Mouse (Mus musculus): ENCODE results near the gene Ncmap. TPM values are rescaled to one million over a fixed set of nuclear protein-coding genes. Genes with fewer than 3 reads are reported as not detected.

Ncmap gene
- polyA plus RNA-seq, 1 experiment from 2014 or later = 6.8 TPM

DNA sequence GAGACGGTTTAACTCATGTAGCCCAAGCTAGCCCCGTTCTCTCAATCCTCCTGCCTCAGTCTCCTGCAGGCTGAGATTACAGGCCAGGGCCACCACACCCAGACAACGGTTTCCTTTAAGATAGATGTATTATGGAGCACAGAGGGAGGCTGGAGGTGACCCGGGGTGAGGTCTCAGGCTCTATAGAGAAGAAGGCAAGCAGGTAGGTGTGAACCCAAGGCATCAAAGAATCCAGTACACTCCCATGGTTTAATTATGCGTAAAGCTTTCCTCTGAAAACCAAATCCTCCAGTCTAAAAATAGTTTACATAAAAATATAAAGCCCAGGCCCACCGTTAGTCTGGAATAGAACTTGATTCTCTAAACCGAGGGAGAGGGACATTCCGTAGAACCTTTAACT, 15.5 kb upstream of the Ncmap start:
- no peaks in the 10 kb centered on the region for H3K4me1 ChIP-seq (ENCODE audit: control insufficient read depth, insufficient read depth, low read length)
- H3K27me3 ChIP-seq (replicated peaks; ENCODE audit: control insufficient read depth, insufficient read depth, low read length) = no peaks in the 10 kb centered on the region
- no peak overlapping the region for H3K4me3 ChIP-seq (ENCODE audit: low read depth, low read length)
- H3K9me3 ChIP-seq (ENCODE audit: control insufficient read depth, low read length) = no peaks in the 10 kb centered on the region
- H3K36me3 ChIP-seq (ENCODE audit: control insufficient read depth, insufficient read depth, low read length) = peaks cover 37% of the 10 kb centered on the region
- ATAC-seq (ENCODE audit: low read depth) = no peak
- H3K4me2 ChIP-seq (ENCODE audit: low read depth, low read length) = no peak overlapping the region
- WGBS = 82% methylated on average over 8 of the region's 8 CpGs
- no peak overlapping the region for H3K9ac ChIP-seq (ENCODE audit: low read depth, low read length)
- H3K27ac ChIP-seq (replicated peaks; ENCODE audit: low read depth, low read length) = no peak overlapping the region
- DNase-seq (ENCODE audit: low spot score) = no peak

DNA sequence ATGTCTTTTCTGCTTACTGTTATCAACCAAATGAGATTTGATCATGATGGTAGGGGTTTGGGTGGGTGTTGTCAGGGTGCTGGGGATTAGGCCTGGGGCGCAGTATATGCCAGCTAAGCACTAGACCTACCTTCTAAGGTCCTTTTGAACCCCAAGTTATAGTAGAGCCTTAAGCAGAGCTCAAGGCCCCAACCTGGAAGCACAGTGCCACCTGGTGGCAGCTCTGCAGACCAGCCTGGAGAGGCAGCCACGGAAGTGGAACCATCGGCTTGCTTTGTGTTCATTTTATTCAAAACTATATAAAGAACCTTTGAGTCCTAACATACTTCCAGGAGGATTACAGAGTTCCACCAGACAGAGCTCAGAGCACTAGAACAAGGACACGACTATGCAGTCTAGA, 13.6 kb upstream of the Ncmap start:
- Histone ChIP-seq H3K4me1 (ENCODE audit: control insufficient read depth, insufficient read depth, low read length) (no peaks in the 10 kb centered on the region), H3K36me3 (ENCODE audit: control insufficient read depth, insufficient read depth, low read length) (peaks cover 24% of the 10 kb centered on the region), H3K4me2 (ENCODE audit: low read depth, low read length) (no peak overlapping the region), H3K4me3 (ENCODE audit: low read depth, low read length) (no peak overlapping the region), H3K27me3 (replicated peaks; ENCODE audit: control insufficient read depth, insufficient read depth, low read length) (no peaks in the 10 kb centered on the region), H3K9ac (ENCODE audit: low read depth, low read length) (no peak overlapping the region), H3K27ac (replicated peaks; ENCODE audit: low read depth, low read length) (no peak overlapping the region), H3K9me3 (ENCODE audit: control insufficient read depth, low read length) (no peaks in the 10 kb centered on the region)
- ATAC-seq (ENCODE audit: low read depth) = peak; percentile 71
- 26% methylated on average over 4 of the region's 4 CpGs for WGBS
- peak; percentile 71 for DNase-seq (ENCODE audit: low spot score)

DNA sequence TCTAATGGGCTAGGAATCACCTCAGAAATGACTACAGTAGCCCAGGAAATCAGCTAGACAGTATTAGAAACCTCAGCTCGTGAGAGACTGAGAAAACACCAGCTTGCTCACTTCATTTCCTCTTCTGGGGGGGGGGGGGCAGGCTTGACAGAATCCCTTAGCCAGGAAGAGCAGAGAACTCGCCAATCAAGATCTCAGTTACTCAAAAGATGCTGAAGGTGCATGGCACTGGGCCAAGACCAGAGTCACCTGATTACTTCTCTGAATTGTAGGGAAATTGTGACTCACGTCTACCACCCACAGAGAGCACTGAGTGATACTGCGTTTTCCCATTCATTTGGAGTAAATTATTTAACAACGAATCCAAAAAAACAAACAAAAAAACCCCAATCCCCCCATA, 8.2 kb upstream of the Ncmap start:
- H3K4me2 ChIP-seq (ENCODE audit: low read depth, low read length) = no peak overlapping the region
- H3K27me3 ChIP-seq (replicated peaks; ENCODE audit: control insufficient read depth, insufficient read depth, low read length) = no peaks in the 10 kb centered on the region
- H3K4me3 ChIP-seq (ENCODE audit: low read depth, low read length) = no peak overlapping the region
- 45% methylated on average over 5 of the region's 5 CpGs for WGBS
- H3K9me3 ChIP-seq (ENCODE audit: control insufficient read depth, low read length) = no peaks in the 10 kb centered on the region
- no peak overlapping the region for H3K9ac ChIP-seq (ENCODE audit: low read depth, low read length)
- ATAC-seq (ENCODE audit: low read depth) = no peak
- DNase-seq (ENCODE audit: low spot score) = peak; percentile 84
- no peaks in the 10 kb centered on the region for H3K36me3 ChIP-seq (ENCODE audit: control insufficient read depth, insufficient read depth, low read length)
- H3K27ac ChIP-seq (replicated peaks; ENCODE audit: low read depth, low read length) = no peak overlapping the region
- H3K4me1 ChIP-seq (ENCODE audit: control insufficient read depth, insufficient read depth, low read length) = no peaks in the 10 kb centered on the region

GRCm38 (mm10) chr4:135404916-135405315, 6.9 kb upstream of the Ncmap start:
- no peak for ATAC-seq (ENCODE audit: low read depth)
- DNase-seq (ENCODE audit: low spot score) = no peak
- Histone ChIP-seq H3K9me3 (ENCODE audit: control insufficient read depth, low read length) (no peaks in the 10 kb centered on the region), H3K36me3 (ENCODE audit: control insufficient read depth, insufficient read depth, low read length) (no peaks in the 10 kb centered on the region), H3K27me3 (replicated peaks; ENCODE audit: control insufficient read depth, insufficient read depth, low read length) (no peaks in the 10 kb centered on the region), H3K27ac (replicated peaks; ENCODE audit: low read depth, low read length) (no peak overlapping the region), H3K4me3 (ENCODE audit: low read depth, low read length) (no peak overlapping the region), H3K4me2 (ENCODE audit: low read depth, low read length) (no peak overlapping the region), H3K4me1 (ENCODE audit: control insufficient read depth, insufficient read depth, low read length) (no peaks in the 10 kb centered on the region), H3K9ac (ENCODE audit: low read depth, low read length) (no peak overlapping the region)
- 83% methylated on average over 2 of the region's 2 CpGs for WGBS

GRCm38 (mm10) chr4:135404048-135404447, 6.0 kb upstream of the Ncmap start:
- Histone ChIP-seq H3K4me2 (ENCODE audit: low read depth, low read length) (no peak overlapping the region), H3K4me3 (ENCODE audit: low read depth, low read length) (no peak overlapping the region), H3K9ac (ENCODE audit: low read depth, low read length) (no peak overlapping the region), H3K36me3 (ENCODE audit: control insufficient read depth, insufficient read depth, low read length) (no peaks in the 10 kb centered on the region), H3K4me1 (ENCODE audit: control insufficient read depth, insufficient read depth, low read length) (no peaks in the 10 kb centered on the region), H3K27me3 (replicated peaks; ENCODE audit: control insufficient read depth, insufficient read depth, low read length) (peaks cover 3% of the 10 kb centered on the region), H3K9me3 (ENCODE audit: control insufficient read depth, low read length) (no peaks in the 10 kb centered on the region), H3K27ac (replicated peaks; ENCODE audit: low read depth, low read length) (no peak overlapping the region)
- ATAC-seq (ENCODE audit: low read depth) (no peak), DNase-seq (ENCODE audit: low spot score) (no peak)
- 71% methylated on average over 10 of the region's 10 CpGs for WGBS

GRCm38 (mm10) chr4:135401881-135402280, 3.9 kb upstream of the Ncmap start:
- no peaks in the 10 kb centered on the region for H3K36me3 ChIP-seq (ENCODE audit: control insufficient read depth, insufficient read depth, low read length)
- no peak overlapping the region for H3K4me2 ChIP-seq (ENCODE audit: low read depth, low read length)
- DNase-seq (ENCODE audit: low spot score) (peak; percentile 35), ATAC-seq (ENCODE audit: low read depth) (no peak)
- H3K27ac ChIP-seq (replicated peaks; ENCODE audit: low read depth, low read length) = no peak overlapping the region
- H3K4me3 ChIP-seq (ENCODE audit: low read depth, low read length) = no peak overlapping the region
- peaks cover 24% of the 10 kb centered on the region for H3K27me3 ChIP-seq (replicated peaks; ENCODE audit: control insufficient read depth, insufficient read depth, low read length)
- H3K9ac ChIP-seq (ENCODE audit: low read depth, low read length) = no peak overlapping the region
- H3K4me1 ChIP-seq (ENCODE audit: control insufficient read depth, insufficient read depth, low read length) = no peaks in the 10 kb centered on the region
- no peaks in the 10 kb centered on the region for H3K9me3 ChIP-seq (ENCODE audit: control insufficient read depth, low read length)
- WGBS = 29% methylated on average over 7 of the region's 7 CpGs

DNA sequence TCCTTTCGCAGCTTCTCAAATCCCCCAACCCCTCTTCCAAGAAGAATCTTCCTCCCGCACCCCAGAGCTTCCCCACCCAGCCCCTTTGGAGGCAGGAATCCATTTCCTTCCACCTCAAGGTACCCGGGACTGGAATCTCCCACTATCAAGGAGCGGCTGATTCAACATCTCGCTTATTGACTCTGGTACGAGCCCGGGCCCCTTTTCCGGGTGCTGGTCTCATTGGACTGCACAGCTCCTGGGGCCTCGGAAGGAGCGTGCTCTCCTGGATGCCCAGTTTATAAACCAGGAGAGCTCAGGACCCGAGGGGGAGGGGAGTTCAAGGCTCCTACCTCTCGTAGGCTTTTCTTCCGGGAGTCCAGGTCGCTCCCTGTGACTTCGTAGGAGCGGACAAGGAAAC, 476 bp downstream of the Ncmap start:
- H3K9ac ChIP-seq (ENCODE audit: low read depth, low read length) = peak overlapping the region; percentile 52
- peak overlapping the region; percentile 41 for H3K4me3 ChIP-seq (ENCODE audit: low read depth, low read length)
- no peaks in the 10 kb centered on the region for H3K4me1 ChIP-seq (ENCODE audit: control insufficient read depth, insufficient read depth, low read length)
- ATAC-seq (ENCODE audit: low read depth) = no peak
- peak overlapping the region; percentile 81 for H3K4me2 ChIP-seq (ENCODE audit: low read depth, low read length)
- 4% methylated on average over 16 of the region's 16 CpGs for WGBS
- H3K36me3 ChIP-seq (ENCODE audit: control insufficient read depth, insufficient read depth, low read length) = no peaks in the 10 kb centered on the region
- H3K27me3 ChIP-seq (replicated peaks; ENCODE audit: control insufficient read depth, insufficient read depth, low read length) = peaks cover 33% of the 10 kb centered on the region
- H3K27ac ChIP-seq (replicated peaks; ENCODE audit: low read depth, low read length) = no peak overlapping the region
- no peaks in the 10 kb centered on the region for H3K9me3 ChIP-seq (ENCODE audit: control insufficient read depth, low read length)
- no peak for DNase-seq (ENCODE audit: low spot score)

DNA sequence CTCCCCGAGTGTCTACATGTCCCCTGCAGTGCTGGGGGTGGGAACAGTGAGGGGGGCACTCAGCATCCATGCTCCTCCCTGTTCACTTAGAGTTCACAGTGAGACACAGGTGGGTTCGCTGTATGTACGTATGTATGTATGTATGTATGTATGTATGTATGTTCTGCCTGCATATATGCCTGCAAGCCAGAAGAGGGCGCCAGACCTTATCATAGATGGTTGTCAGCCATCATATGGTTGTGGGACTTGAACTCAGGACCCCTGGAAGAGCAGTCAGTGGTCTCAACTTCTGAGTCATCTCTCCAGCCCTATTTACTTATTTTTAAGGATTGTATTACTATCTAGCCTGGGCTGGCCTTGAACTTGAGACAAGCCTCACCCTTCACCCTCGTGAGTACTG, 1.7 kb downstream of the Ncmap start:
- DNase-seq (ENCODE audit: low spot score) (no peak), ATAC-seq (ENCODE audit: low read depth) (no peak)
- WGBS = 88% methylated on average over 5 of the region's 5 CpGs
- Histone ChIP-seq H3K9ac (ENCODE audit: low read depth, low read length) (no peak overlapping the region), H3K36me3 (ENCODE audit: control insufficient read depth, insufficient read depth, low read length) (no peaks in the 10 kb centered on the region), H3K27ac (replicated peaks; ENCODE audit: low read depth, low read length) (no peak overlapping the region), H3K4me3 (ENCODE audit: low read depth, low read length) (no peak overlapping the region), H3K27me3 (replicated peaks; ENCODE audit: control insufficient read depth, insufficient read depth, low read length) (peaks cover 33% of the 10 kb centered on the region), H3K9me3 (ENCODE audit: control insufficient read depth, low read length) (no peaks in the 10 kb centered on the region), H3K4me1 (ENCODE audit: control insufficient read depth, insufficient read depth, low read length) (no peaks in the 10 kb centered on the region), H3K4me2 (ENCODE audit: low read depth, low read length) (no peak overlapping the region)

DNA sequence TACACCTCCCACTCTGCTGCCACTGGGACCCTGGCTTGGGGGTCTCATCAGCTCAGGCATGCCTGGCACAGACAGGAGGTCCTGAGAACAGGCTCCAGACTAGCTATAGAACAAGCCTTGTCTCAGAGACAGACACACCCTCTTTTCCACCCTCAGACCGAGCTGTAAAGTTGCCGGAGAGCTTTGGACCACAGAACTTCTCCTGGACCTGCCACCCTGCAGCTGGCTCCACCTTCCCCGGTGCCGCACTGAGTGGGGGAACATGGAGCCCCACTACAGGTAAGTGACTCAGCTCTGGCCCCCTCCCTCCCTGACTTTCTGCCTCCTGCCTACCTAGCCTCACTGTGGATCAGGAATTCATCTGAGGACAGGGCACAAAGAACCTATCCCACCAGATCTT, 2.7 kb downstream of the Ncmap start:
- H3K27me3 ChIP-seq (replicated peaks; ENCODE audit: control insufficient read depth, insufficient read depth, low read length) = peaks cover 33% of the 10 kb centered on the region

More for the DNA sequence above, 2.7 kb downstream of the Ncmap start:
- H3K4me1 ChIP-seq (ENCODE audit: control insufficient read depth, insufficient read depth, low read length) = no peaks in the 10 kb centered on the region
- 78% methylated on average over 4 of the region's 4 CpGs for WGBS
- H3K9ac ChIP-seq (ENCODE audit: low read depth, low read length) = no peak overlapping the region
- DNase-seq (ENCODE audit: low spot score) (no peak), ATAC-seq (ENCODE audit: low read depth) (no peak)
- H3K36me3 ChIP-seq (ENCODE audit: control insufficient read depth, insufficient read depth, low read length) = no peaks in the 10 kb centered on the region
- H3K27ac ChIP-seq (replicated peaks; ENCODE audit: low read depth, low read length) = no peak overlapping the region
- H3K9me3 ChIP-seq (ENCODE audit: control insufficient read depth, low read length) = no peaks in the 10 kb centered on the region
- H3K4me2 ChIP-seq (ENCODE audit: low read depth, low read length) = no peak overlapping the region
- no peak overlapping the region for H3K4me3 ChIP-seq (ENCODE audit: low read depth, low read length)
